Comparison of ENCODE assay signal across 8 mouse cellular contexts in the genomic region with DNA sequence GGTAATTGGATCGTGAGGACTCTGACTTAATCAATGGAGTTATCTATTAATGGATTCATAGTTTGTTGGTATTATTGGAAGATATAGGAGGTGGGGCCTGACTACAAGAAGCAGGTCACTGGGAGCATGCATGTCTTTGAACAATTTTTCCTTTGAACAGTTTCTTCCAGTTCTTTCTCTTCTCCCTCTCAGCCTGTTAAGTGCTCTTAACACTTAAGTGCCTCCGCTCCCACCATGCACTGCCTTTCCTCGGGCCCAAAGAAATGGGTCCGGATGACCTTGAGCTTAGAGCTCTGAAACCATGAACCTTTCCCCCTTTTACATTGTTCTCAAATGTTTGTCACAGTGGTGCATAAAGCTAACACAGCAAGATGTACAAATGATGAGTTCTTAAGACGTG. TPM values are rescaled to one million over a fixed set of nuclear protein-coding genes. Genes with fewer than 3 reads are reported as not detected.
DNase-seq lines count a peak whose midpoint lies in the region; ATAC-seq and TF ChIP-seq lines count a peak whose summit lies in the region.
"Had no signal": no experiment of that assay in that cellular context is flagged by ENCODE, and none has a peak within 500 bp of the region (broad histone marks: within the 10 kb centered on the region; RNA-seq: fewer than 3 reads in every experiment).

No protein-coding gene starts in this region.

- WGBS in forebrain, postnatal 0 days = 84% methylated on average over 5 of the region's 5 CpGs
- 79% methylated on average over 5 of the region's 5 CpGs for WGBS in hindbrain, postnatal 0 days
- 78% methylated on average over 5 of the region's 5 CpGs for WGBS in midbrain, embryonic 15.5 days

- H3K4me3 ChIP-seq in left cerebral cortex, adult 2 months = no peak overlapping the region
- H3K4me3 ChIP-seq in forebrain, postnatal 0 days (ENCODE audit: low read depth, low read length) = no peak overlapping the region
- H3K4me3 ChIP-seq in hindbrain, postnatal 0 days (ENCODE audit: low read length) = no peak overlapping the region
- no peak overlapping the region for H3K4me3 ChIP-seq in midbrain, embryonic 15.5 days

- no peaks in the 10 kb centered on the region for H3K27me3 ChIP-seq in forebrain, postnatal 0 days (ENCODE audit: insufficient read depth, low read length)
- H3K27me3 ChIP-seq in hindbrain, postnatal 0 days (ENCODE audit: insufficient read depth, low read length) = no peaks in the 10 kb centered on the region
- H3K27me3 ChIP-seq in midbrain, embryonic 15.5 days (replicated peaks) = no peaks in the 10 kb centered on the region
- H3K27me3 ChIP-seq: limb, embryonic 13.5 days had no signal

- no peak for TF ChIP-seq CTCF in left cerebral cortex, adult 2 months (IDR thresholded peaks at IDR 0.05)
- no peak for TF ChIP-seq CTCF in forebrain, postnatal 0 days (IDR thresholded peaks at IDR 0.05; ENCODE audit: low read depth)
- TF ChIP-seq CTCF in hindbrain, postnatal 0 days (IDR thresholded peaks at IDR 0.05; ENCODE audit: low read depth) = no peak

- intact Hi-C loops in left cerebral cortex, adult 2 months (cut with DNase I) = loop anchor here (10.0 kb wide), 1 partner anchor 838 kb away; a partner anchor contains a TSS
- intact Hi-C loops in left cerebral cortex, postnatal 25 days (cut with DNase I) = no loop called here

- peak overlapping the region; percentile 91 for H3K27ac ChIP-seq in left cerebral cortex, adult 2 months
- peak overlapping the region; percentile 89 for H3K27ac ChIP-seq in forebrain, postnatal 0 days (ENCODE audit: low read depth, low read length)
- peak overlapping the region; percentile 90 for H3K27ac ChIP-seq in hindbrain, postnatal 0 days
- peak overlapping the region; percentile 84 for H3K27ac ChIP-seq in midbrain, embryonic 15.5 days

- H3K9me3 ChIP-seq in forebrain, postnatal 0 days (ENCODE audit: low read length) = no peaks in the 10 kb centered on the region
- no peaks in the 10 kb centered on the region for H3K9me3 ChIP-seq in hindbrain, postnatal 0 days (ENCODE audit: low read length)
- no peaks in the 10 kb centered on the region for H3K9me3 ChIP-seq in midbrain, embryonic 15.5 days

- H3K4me1 ChIP-seq in forebrain, postnatal 0 days (ENCODE audit: insufficient read depth) = peaks cover 14% of the 10 kb centered on the region; the same call in 1 of the 2 replicates
- H3K4me1 ChIP-seq in hindbrain, postnatal 0 days (ENCODE audit: insufficient read depth, low read length) = peaks cover 9% of the 10 kb centered on the region
- H3K4me1 ChIP-seq in midbrain, embryonic 15.5 days = peaks cover 22% of the 10 kb centered on the region

- peak overlapping the region; percentile 94 for H3K9ac ChIP-seq in forebrain, postnatal 0 days
- H3K9ac ChIP-seq in hindbrain, postnatal 0 days (replicated peaks; ENCODE audit: low read length) = peak overlapping the region; percentile 86; the same call in 1 of the 2 replicates
- peak overlapping the region; percentile 76; the same call in 1 of the 2 replicates for H3K9ac ChIP-seq in midbrain, embryonic 15.5 days

- no peak for ATAC-seq in forebrain, postnatal 0 days
- no peak for ATAC-seq in hindbrain, postnatal 0 days
- peak; percentile 24; the same call in 1 of the 2 replicates for ATAC-seq in midbrain, embryonic 15.5 days (replicated peaks)

- H3K4me2 ChIP-seq in forebrain, postnatal 0 days (ENCODE audit: low read depth) = peak overlapping the region; percentile 75; the same call in 1 of the 2 replicates
- no peak overlapping the region for H3K4me2 ChIP-seq in hindbrain, postnatal 0 days (ENCODE audit: low read depth, low read length)
- H3K4me2 ChIP-seq in midbrain, embryonic 15.5 days = peak overlapping the region; percentile 75; the same call in 1 of the 2 replicates

- peaks cover 8% of the 10 kb centered on the region; the same call in 1 of the 2 replicates for H3K36me3 ChIP-seq in forebrain, postnatal 0 days (ENCODE audit: insufficient read depth)
- H3K36me3 ChIP-seq in hindbrain, postnatal 0 days (ENCODE audit: insufficient read depth, low read length) = peaks cover 13% of the 10 kb centered on the region
- peaks cover 16% of the 10 kb centered on the region for H3K36me3 ChIP-seq in midbrain, embryonic 15.5 days (replicated peaks)

- DNase-seq in left cerebral cortex, adult 2 months (ENCODE audit: extremely low spot score in 1 of 2, low spot score in 2 of 2) = no peak
- no peak for DNase-seq in left cerebral cortex, postnatal 25 days (ENCODE audit: low spot score in 2 of 2)
- no peak for DNase-seq in forebrain, postnatal 0 days
- DNase-seq in hindbrain, postnatal 0 days (ENCODE audit: low spot score) = no peak
- DNase-seq in spleen, adult 18-20 months = no peak
- no peak for DNase-seq in right cerebral cortex, postnatal 10 days (ENCODE audit: low spot score in 2 of 2)

RNA-seq across cellular contexts. Expression of a gene that starts 0.7 kb away (rescaled TPM):
- total RNA-seq in left cerebral cortex, adult 2 months (2021) = 10 to 100 TPM; 41.8 to 45.8 TPM
- total RNA-seq in left cerebral cortex, postnatal 25 days (2021) = 10 to 100 TPM; 39.4 to 45.2 TPM
- total RNA-seq in forebrain, postnatal 0 days (2014; rRNA removed) = 37.1 and 40.5 TPM in 2 replicates
- 46.0 and 51.2 TPM in 2 replicates for polyA plus RNA-seq in forebrain, postnatal 0 days (2015; fragmentation: Nextera tagmentation; extraction: Ambion mirVana)
- 42.0 and 60.7 TPM in 2 replicates for total RNA-seq in hindbrain, postnatal 0 days (2014; rRNA removed)
- polyA plus RNA-seq in hindbrain, postnatal 0 days (2015; fragmentation: Nextera tagmentation; extraction: Ambion mirVana) = 50.4 and 57.3 TPM in 2 replicates
- polyA plus RNA-seq in midbrain, embryonic 15.5 days (2015; fragmentation: Nextera tagmentation; extraction: Ambion mirVana) = 35.4 and 36.8 TPM in 2 replicates

RNA-seq across cellular contexts. Expression of a gene that starts 34.1 kb away (rescaled TPM):
- total RNA-seq in left cerebral cortex, adult 2 months (2021) = 10 to 100 TPM; 31.9 to 37.3 TPM
- 10 to 100 TPM; 35.6 to 39.0 TPM for total RNA-seq in left cerebral cortex, postnatal 25 days (2021)
- 53.0 and 62.6 TPM in 2 replicates for total RNA-seq in forebrain, postnatal 0 days (2014; rRNA removed)
- 48.1 and 50.6 TPM in 2 replicates for polyA plus RNA-seq in forebrain, postnatal 0 days (2015; fragmentation: Nextera tagmentation; extraction: Ambion mirVana)
- total RNA-seq in hindbrain, postnatal 0 days (2014; rRNA removed) = 45.1 and 60.8 TPM in 2 replicates
- polyA plus RNA-seq in hindbrain, postnatal 0 days (2015; fragmentation: Nextera tagmentation; extraction: Ambion mirVana) = 50.7 and 52.1 TPM in 2 replicates
- 29.1 and 33.9 TPM in 2 replicates for polyA plus RNA-seq in midbrain, embryonic 15.5 days (2015; fragmentation: Nextera tagmentation; extraction: Ambion mirVana)

RNA-seq across cellular contexts. Expression of a gene that starts 34.6 kb away (rescaled TPM):
- 1 to 10 TPM; 5.8 to 6.9 TPM for total RNA-seq in left cerebral cortex, adult 2 months (2021)
- total RNA-seq in left cerebral cortex, postnatal 25 days (2021) = 1 to 10 TPM; 5.6 to 7.1 TPM
- total RNA-seq in forebrain, postnatal 0 days (2014; rRNA removed) = 8.2 and 10.3 TPM in 2 replicates
- polyA plus RNA-seq in forebrain, postnatal 0 days (2015; fragmentation: Nextera tagmentation; extraction: Ambion mirVana) = 2.3 and 3.4 TPM in 2 replicates
- 6.4 and 7.8 TPM in 2 replicates for total RNA-seq in hindbrain, postnatal 0 days (2014; rRNA removed)
- 4.5 and 4.8 TPM in 2 replicates for polyA plus RNA-seq in hindbrain, postnatal 0 days (2015; fragmentation: Nextera tagmentation; extraction: Ambion mirVana)
- 6.2 and 6.7 TPM in 2 replicates for polyA plus RNA-seq in midbrain, embryonic 15.5 days (2015; fragmentation: Nextera tagmentation; extraction: Ambion mirVana)

RNA-seq across cellular contexts. Expression of a gene that starts 41.1 kb away (rescaled TPM):
- total RNA-seq in left cerebral cortex, adult 2 months (2021) = 100 to 1,000 TPM; 768 to 774 TPM
- total RNA-seq in left cerebral cortex, postnatal 25 days (2021) = 1,000 to 10,000 TPM; 1,056 to 1,125 TPM
- total RNA-seq in forebrain, postnatal 0 days (2014; rRNA removed) = 4,454 and 4,559 TPM in 2 replicates
- 3,524 and 3,579 TPM in 2 replicates for polyA plus RNA-seq in forebrain, postnatal 0 days (2015; fragmentation: Nextera tagmentation; extraction: Ambion mirVana)
- total RNA-seq in hindbrain, postnatal 0 days (2014; rRNA removed) = 6,578 and 6,630 TPM in 2 replicates
- polyA plus RNA-seq in hindbrain, postnatal 0 days (2015; fragmentation: Nextera tagmentation; extraction: Ambion mirVana) = 3,263 and 3,562 TPM in 2 replicates
- 3,188 and 3,263 TPM in 2 replicates for polyA plus RNA-seq in midbrain, embryonic 15.5 days (2015; fragmentation: Nextera tagmentation; extraction: Ambion mirVana)
